Mouse (Mus musculus) layer of hippocampus, postnatal 25 days (tissue): ENCODE data around the gene 4933406M09Rik. TPM values are rescaled to one million over a fixed set of nuclear protein-coding genes. Genes with fewer than 3 reads are reported as not detected.

Source experiments
- DNase-seq, 2 experiments: peaks; one replicate each; pipeline ENCODE4 v3.0.0; 2022; ENCODE audit warnings: mixed read lengths in 2 of 2, low spot score in 1 of 2; ENCODE audit errors: extremely low spot score in 1 of 2
- total RNA-seq, 2 experiments: library from RNA; stranded (reverse); gene quantifications; 2 replicates each; pipeline ENCODE4 v1.2.3; 2021

The 4933406M09Rik gene
- total RNA-seq, 2 experiments from 2014 or later, result not detected

DNA sequence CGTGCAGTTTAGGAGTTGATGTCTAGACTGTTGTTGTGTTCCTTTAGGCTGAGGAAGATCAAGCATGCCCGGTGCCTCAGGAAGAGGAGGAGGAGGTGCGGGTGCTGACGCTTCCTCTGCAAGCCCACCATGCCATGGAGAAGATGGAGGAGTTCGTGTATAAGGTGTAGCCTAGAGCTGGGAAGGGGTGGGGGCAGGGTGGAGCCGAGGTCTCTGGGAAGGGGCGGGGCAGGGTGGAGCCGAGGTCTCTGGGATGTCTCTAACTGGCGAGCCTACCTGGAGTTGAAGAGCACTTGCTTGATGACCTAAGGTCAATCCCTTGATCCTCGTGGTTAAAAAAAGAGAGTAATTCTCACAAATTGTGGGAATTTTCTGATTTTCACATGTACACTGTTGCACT is 38.2 kb downstream of the 4933406M09Rik start:
- DNase-seq, result no peak

DNA sequence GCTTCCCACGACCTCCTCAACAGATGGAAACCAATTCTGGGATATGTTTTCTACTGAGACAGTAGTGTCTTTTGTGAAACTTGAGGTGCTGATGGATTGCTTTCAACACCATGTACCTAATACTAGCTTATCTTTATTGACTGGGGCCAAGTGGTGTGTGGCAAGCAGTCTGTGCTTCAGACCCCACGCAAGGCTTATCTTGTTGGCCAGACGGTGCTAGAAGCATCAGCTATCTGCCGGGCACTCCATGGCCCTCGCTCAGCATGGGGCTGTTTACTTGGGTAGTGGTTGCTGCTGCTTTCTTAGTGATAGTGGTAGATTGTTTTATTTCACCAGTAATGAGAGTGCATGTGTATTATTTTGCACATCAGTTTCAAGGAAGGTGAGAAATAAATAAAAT is 40.5 kb downstream of the 4933406M09Rik start:
- no peak for DNase-seq

- DNase-seq, result no peak
Measured at GRCm38 (mm10) chr1:134433002-134433401, 47.3 kb downstream of the 4933406M09Rik start.

- DNase-seq, result no peak
Measured at GRCm38 (mm10) chr1:134433473-134433872, 47.7 kb downstream of the 4933406M09Rik start.

DNA sequence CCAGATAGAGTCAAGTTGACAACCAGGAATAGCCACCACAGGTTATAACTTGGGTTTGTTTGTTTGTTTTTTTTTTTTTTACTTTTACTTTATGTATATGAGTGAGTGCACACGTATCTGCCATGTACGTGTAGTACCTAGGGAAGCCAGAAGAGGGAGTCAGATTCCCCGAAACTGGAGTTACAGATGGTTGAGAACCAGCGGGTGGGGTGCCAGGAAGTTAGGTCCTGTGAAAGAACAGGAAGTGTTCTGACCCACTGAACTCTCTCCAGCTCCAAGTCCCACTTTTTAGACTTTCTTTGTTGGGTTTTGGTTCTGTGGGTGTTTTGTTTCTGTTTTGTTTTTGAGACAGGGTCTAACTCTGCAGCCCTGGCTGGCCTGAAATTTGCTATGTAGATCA is 49.7 kb downstream of the 4933406M09Rik start:
- no peak for DNase-seq

DNA sequence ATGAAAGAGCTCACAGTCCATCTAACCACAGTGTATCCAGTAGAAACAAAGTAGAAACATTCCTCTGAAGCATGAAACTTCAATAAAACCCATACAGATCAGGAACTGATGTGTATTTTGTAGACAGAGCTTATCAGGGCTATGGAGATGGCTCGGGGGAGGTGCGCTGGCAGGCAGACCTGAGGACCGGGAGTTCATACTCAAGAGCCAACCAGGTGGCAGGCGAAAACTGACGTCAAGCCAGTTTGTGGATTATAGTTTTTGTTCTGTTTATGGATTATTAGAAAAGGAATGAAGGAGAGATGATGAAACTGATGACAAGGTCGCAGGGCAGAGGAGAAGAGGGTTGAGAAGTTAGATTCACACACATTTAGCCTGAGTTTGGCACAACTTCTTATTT is 54.7 kb downstream of the 4933406M09Rik start:
- DNase-seq, result no peak

Other genes with a start within 250 kb of the 4933406M09Rik start
- gene Chil1, start 203.8 kb upstream of the 4933406M09Rik start, total RNA-seq, result 10 to 100 TPM in 1 of 2 experiments, 1 to 10 TPM in 1; 7.3 to 10.8 TPM
- gene Mybph, start 192.5 kb upstream of the 4933406M09Rik start, total RNA-seq, result under 1 TPM; 0.17 to 0.19 TPM
- 100 to 1,000 TPM; 224 to 230 TPM for gene Adora1, start 150.5 kb upstream of the 4933406M09Rik start, total RNA-seq
- gene Myog, start 96.0 kb upstream of the 4933406M09Rik start, total RNA-seq, result not detected
- 10 to 100 TPM; 69.3 to 78.8 TPM for gene Ppfia4, start 53.0 kb upstream of the 4933406M09Rik start, total RNA-seq
- gene Tmem183a, start 24.0 kb upstream of the 4933406M09Rik start, total RNA-seq, result 10 to 100 TPM; 73.0 to 91.4 TPM
- 10 to 100 TPM; 28.7 to 33.2 TPM for gene Cyb5r1, start 19.6 kb downstream of the 4933406M09Rik start, total RNA-seq
- gene Adipor1, start 29.4 kb downstream of the 4933406M09Rik start, total RNA-seq, result 10 to 100 TPM; 58.7 to 61.1 TPM
- gene Klhl12, start 69.6 kb downstream of the 4933406M09Rik start, total RNA-seq, result 10 to 100 TPM; 40.2 to 43.8 TPM
- gene Rabif, start 108.7 kb downstream of the 4933406M09Rik start, total RNA-seq, result 10 to 100 TPM; 23.6 to 28.2 TPM
- gene Mgat4e, start 163.7 kb downstream of the 4933406M09Rik start, total RNA-seq, result not detected
- 10 to 100 TPM; 71.1 to 75.3 TPM for gene Kdm5b, start 174.2 kb downstream of the 4933406M09Rik start, total RNA-seq